Mouse (Mus musculus): ENCODE measurements around the gene Zdhhc21. TPM values are rescaled to one million over a fixed set of nuclear protein-coding genes. Genes with fewer than 3 reads are reported as not detected.

Gene Zdhhc21
- polyA plus RNA-seq (2012; ENCODE audit: insufficient read depth, insufficient read length, missing spikeins) = 12.2 and 12.8 TPM in 2 replicates

DNA sequence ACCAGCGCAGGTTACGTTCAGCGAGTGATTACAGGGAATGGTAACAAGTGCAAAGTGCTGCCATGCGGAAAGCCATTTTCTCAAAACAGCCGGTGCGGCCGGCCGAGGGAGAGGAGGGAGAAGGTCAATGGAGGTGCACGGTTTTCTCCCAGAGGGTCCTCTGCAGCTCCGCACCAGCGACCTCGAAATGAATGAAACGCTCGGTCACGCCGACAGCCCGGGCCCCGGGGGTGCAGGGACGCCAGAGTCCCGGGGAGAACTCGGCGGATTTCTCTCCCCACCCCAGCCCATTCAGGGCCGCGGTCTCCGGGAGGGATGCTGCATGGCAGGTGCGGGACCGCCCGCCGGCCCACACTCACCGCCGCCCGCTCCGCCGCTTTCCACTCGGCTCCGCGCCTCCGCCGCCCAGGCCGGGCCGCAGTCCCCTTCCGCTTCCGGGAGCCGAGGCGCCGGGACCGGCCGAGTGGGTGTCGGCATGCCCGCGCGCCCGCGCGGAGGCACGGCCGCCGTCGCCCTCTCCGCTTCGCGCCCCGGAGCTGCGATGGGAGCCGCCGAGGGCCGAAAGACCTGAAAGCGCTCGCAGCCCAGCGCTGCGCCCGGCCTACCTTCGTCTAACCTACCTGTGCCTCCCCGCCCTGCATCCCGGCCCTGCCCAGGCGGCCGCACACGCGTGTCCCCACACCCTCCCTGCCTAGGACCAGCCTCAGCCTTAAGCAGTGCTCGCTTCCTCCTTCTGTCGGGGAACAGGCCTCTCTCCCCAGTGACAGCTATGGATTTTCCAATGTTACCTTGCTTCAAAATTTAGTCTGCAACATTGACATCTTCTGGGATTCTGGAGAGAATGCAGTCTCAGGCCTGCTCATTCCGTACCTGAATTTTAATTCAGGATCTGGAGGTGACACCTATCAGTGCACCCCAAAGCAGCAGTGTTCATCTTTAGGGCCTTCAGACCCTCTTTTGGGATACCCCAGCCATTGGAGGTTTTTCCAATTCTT is at the start of gene Zdhhc21:
Gene Zdhhc21, minus strand, starts transcription at position 828 of the 995 bp plus-strand sequence.
- Histone ChIP-seq H3K4me1 (ENCODE audit: control insufficient read depth, insufficient read depth, low read length) (peaks cover 11% of the 10 kb centered on the region), H3K27ac (ENCODE audit: insufficient read depth, low read depth, low read length) (peak within 1 kb of the TSS; percentile 41)

DNA sequence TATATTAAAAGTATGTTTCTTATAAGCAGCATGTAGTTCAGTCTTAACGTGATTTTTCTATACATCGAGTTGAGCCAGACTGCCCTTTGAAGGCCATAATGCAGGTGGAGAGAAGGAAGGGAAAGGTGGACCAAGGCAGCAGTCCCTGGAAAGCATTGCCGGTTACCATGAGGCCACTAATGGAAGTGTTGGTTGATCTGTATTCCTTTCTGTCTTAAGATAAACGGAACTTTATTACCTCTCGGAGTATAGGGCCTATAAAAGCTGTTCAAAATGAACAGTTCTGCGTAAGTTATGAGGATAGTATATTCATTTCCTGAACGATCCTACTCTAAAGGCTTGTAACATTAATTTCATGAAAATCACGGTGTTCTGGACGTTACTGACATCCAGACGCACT is 35.5 kb upstream of the Zdhhc21 start:
- TF ChIP-seq CTCF (IDR thresholded peaks at IDR 0.05; ENCODE audit: low read depth, low read length) (no peak), POLR2A (IDR thresholded peaks at IDR 0.05; ENCODE audit: borderline replicate concordance, low read depth, low read length) (no peak)
- H3K27ac ChIP-seq (ENCODE audit: insufficient read depth, low read depth, low read length) = no peak overlapping the region
- H3K4me1 ChIP-seq (ENCODE audit: control insufficient read depth, insufficient read depth, low read length) = no peaks in the 10 kb centered on the region
- no peak overlapping the region for H3K4me3 ChIP-seq (ENCODE audit: insufficient read depth, low read length)

More for the DNA sequence above, at the start of gene Zdhhc21:
- no peak; the same call in 1 of the 2 replicates for TF ChIP-seq POLR2A (IDR thresholded peaks at IDR 0.05; ENCODE audit: borderline replicate concordance, low read depth, low read length)
- TF ChIP-seq CTCF (IDR thresholded peaks at IDR 0.05; ENCODE audit: low read depth, low read length) = no peak
- peak within 1 kb of the TSS; percentile 85 for H3K4me3 ChIP-seq (ENCODE audit: insufficient read depth, low read length)

DNA sequence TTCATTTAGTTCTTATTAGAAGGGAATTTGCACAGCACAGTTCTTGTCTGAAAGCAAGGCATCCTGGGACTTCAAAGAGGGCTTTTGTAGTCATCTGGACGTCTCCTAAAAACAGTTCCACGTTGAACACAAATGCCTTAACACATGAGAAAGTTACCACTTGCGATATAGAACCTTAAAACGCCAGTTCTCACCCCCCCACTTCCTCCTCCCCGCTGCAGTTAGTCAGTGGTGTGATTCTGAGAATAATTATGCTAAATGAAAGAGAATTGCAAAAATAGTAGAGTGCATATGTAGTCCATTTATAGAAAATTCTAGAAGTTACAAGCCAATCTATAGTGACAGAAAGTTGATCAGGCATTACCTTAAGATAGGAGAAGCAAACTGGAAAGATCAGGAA is 32.5 kb upstream of the Zdhhc21 start:
- no peak for TF ChIP-seq POLR2A (IDR thresholded peaks at IDR 0.05; ENCODE audit: borderline replicate concordance, low read depth, low read length)
- no peak for TF ChIP-seq CTCF (IDR thresholded peaks at IDR 0.05; ENCODE audit: low read depth, low read length)
- H3K27ac ChIP-seq (ENCODE audit: insufficient read depth, low read depth, low read length) = no peak overlapping the region
- no peak overlapping the region for H3K4me3 ChIP-seq (ENCODE audit: insufficient read depth, low read length)
- no peaks in the 10 kb centered on the region for H3K4me1 ChIP-seq (ENCODE audit: control insufficient read depth, insufficient read depth, low read length)

DNA sequence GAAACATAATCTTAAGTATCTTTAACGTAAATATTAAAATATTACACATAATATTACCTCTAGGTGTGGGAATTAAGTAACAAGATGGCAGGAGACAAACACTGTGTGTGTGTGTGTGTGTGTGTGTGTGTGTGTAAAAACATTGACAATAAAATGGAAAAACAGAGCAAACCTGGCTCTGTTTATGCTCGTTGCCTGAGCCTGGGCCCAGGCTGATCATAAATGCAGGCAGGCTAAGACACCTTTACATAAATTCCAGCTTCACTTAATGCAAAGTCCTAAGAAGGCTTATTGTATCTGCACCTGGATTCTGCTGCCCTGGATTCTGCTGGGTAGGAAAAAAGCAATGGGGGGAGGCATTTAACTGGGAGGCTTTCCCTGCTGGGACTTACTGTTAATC is 31.8 kb upstream of the Zdhhc21 start:
- Histone ChIP-seq H3K4me3 (ENCODE audit: insufficient read depth, low read length) (no peak overlapping the region), H3K4me1 (ENCODE audit: control insufficient read depth, insufficient read depth, low read length) (no peaks in the 10 kb centered on the region), H3K27ac (ENCODE audit: insufficient read depth, low read depth, low read length) (no peak overlapping the region)
- TF ChIP-seq POLR2A (IDR thresholded peaks at IDR 0.05; ENCODE audit: borderline replicate concordance, low read depth, low read length) (no peak), CTCF (IDR thresholded peaks at IDR 0.05; ENCODE audit: low read depth, low read length) (no peak)

DNA sequence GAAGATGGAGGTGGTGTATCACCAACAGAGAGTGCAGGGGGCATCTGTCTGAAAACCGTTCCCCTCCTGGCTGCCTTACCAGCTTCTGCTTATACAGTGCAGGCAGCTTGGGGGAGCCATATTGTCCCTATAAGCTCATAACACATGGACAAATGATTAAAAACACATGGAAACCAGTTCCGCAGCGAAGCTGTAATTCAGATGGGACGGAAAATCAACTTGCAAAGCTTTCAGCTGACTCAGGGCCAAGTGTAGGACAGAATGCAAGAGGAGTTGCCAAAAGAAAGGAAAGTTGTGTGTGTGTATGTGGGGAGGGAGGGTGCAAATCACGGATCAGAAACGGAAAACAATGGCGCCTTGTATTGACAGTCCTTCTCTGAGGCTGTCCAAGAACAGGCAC is 31.3 kb upstream of the Zdhhc21 start:
- Histone ChIP-seq H3K4me3 (ENCODE audit: insufficient read depth, low read length) (no peak overlapping the region), H3K27ac (ENCODE audit: insufficient read depth, low read depth, low read length) (no peak overlapping the region), H3K4me1 (ENCODE audit: control insufficient read depth, insufficient read depth, low read length) (no peaks in the 10 kb centered on the region)
- TF ChIP-seq POLR2A (IDR thresholded peaks at IDR 0.05; ENCODE audit: borderline replicate concordance, low read depth, low read length) = no peak
- no peak for TF ChIP-seq CTCF (IDR thresholded peaks at IDR 0.05; ENCODE audit: low read depth, low read length)

DNA sequence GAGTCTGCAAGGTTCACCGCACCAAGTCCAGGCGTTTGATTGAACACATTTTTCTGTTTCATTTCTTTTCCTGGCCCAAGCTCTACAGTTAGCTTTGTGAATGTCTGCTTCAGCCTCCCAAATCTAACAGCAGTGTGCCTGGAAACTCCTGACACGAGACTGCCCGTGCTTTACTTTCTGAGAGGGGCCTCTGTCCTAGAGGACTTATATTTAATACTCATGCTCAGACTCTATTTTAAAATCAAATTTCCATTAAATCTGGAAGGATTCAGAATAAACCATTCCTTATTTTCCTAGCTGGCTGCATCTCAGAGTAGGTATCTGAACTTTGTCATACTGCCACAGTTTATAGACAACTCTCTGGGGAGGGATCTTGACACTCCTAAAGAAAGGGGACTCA is 30.8 kb upstream of the Zdhhc21 start:
- TF ChIP-seq CTCF (IDR thresholded peaks at IDR 0.05; ENCODE audit: low read depth, low read length) (no peak), POLR2A (IDR thresholded peaks at IDR 0.05; ENCODE audit: borderline replicate concordance, low read depth, low read length) (no peak)
- no peaks in the 10 kb centered on the region for H3K4me1 ChIP-seq (ENCODE audit: control insufficient read depth, insufficient read depth, low read length)

DNA sequence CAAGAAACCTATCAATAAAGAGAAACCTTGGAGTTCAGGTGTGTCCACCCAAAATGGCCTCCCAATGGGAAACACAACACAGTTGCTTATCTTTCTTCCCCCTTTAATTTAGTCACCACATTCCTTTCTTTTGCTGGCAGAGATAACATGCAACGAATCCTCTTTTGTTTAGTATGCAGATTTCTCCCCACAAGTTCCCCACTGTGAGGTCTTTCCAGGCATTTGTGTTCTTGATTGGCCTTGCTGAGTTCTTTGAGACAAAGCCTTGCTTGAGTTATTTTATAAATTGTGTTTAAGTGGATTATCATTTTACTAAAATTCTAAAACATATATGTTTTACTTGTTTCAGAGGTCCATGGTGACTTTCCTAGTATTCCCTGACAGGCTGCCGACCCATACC is 26.4 kb upstream of the Zdhhc21 start:
- no peak overlapping the region for H3K4me3 ChIP-seq (ENCODE audit: insufficient read depth, low read length)
- no peaks in the 10 kb centered on the region for H3K4me1 ChIP-seq (ENCODE audit: control insufficient read depth, insufficient read depth, low read length)
- TF ChIP-seq POLR2A (IDR thresholded peaks at IDR 0.05; ENCODE audit: borderline replicate concordance, low read depth, low read length) = no peak
- no peak for TF ChIP-seq CTCF (IDR thresholded peaks at IDR 0.05; ENCODE audit: low read depth, low read length)
- no peak overlapping the region for H3K27ac ChIP-seq (ENCODE audit: insufficient read depth, low read depth, low read length)

More for the DNA sequence above, 30.8 kb upstream of the Zdhhc21 start:
- Histone ChIP-seq H3K4me3 (ENCODE audit: insufficient read depth, low read length) (no peak overlapping the region), H3K27ac (ENCODE audit: insufficient read depth, low read depth, low read length) (no peak overlapping the region)

DNA sequence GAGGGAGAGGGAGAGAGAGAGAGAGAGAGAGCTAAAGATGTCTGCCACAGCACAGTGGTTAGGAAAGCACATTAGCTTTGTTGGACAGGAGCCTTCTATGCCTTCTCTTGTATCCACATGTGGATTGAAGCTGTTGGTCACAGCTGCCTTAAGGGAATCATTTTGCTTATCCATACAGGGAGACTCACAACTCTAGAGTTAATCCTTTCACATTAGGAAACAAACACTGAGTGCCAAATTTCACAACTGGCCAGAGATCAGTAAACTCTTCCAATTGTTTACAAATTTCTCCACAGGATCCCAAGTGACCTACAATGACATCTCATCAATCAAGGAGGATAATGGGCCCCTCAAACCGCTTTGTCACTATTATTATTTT is 25.8 kb upstream of the Zdhhc21 start:
- Histone ChIP-seq H3K27ac (ENCODE audit: insufficient read depth, low read depth, low read length) (no peak overlapping the region), H3K4me1 (ENCODE audit: control insufficient read depth, insufficient read depth, low read length) (no peaks in the 10 kb centered on the region), H3K4me3 (ENCODE audit: insufficient read depth, low read length) (no peak overlapping the region)
- TF ChIP-seq POLR2A (IDR thresholded peaks at IDR 0.05; ENCODE audit: borderline replicate concordance, low read depth, low read length) (no peak), CTCF (IDR thresholded peaks at IDR 0.05; ENCODE audit: low read depth, low read length) (no peak)

DNA sequence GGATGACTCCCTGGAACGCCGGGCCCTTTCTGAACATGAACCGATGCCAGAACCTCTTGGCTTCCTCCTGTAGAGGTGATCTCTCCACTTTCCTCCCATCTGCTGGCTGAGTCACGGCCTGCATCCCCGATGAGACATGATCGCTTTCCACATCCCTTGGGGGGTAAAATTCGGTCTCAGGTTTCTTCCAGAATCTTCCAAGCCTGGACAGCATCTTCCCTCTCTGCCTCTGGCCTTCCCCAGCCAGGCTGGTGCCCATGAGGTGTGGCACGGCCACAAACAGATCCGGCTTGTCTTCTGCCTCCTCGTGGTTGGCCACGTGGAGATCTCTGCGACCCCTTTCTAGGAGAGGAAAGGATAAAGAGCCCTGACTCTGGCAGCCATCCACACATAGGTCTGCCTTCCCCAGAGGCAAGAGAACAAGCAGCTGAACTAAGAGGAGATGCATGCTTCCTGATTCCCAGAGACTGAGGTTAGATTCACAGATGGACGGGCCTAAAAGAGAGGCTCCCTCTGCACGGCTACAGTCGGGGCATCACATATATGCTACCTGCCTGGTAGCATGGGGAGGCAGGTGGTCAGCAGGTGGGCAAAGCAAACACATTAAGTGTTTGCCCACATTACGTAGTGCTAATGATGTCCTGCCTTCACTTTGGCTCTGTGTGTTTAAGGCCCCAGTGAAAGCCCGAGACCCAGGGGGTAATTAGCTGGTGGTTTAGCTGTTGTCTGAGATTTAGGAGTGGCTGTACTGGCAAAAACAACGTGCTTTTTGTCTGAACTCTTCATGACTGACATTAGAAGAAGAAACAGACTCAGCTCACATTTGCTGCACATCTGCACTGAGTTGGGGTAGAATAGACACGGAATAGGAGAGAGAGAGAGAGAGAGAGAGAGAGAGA is 25.1 kb upstream of the Zdhhc21 start, which contains the start of gene Cer1:
Gene Cer1, minus strand, starts transcription at position 513 of the 899 bp plus-strand sequence.
- Histone ChIP-seq H3K4me3 (ENCODE audit: insufficient read depth, low read length) (no peak within 1 kb of the TSS), H3K27ac (ENCODE audit: insufficient read depth, low read depth, low read length) (no peak within 1 kb of the TSS), H3K4me1 (ENCODE audit: control insufficient read depth, insufficient read depth, low read length) (no peaks in the 10 kb centered on the region)
- TF ChIP-seq POLR2A (IDR thresholded peaks at IDR 0.05; ENCODE audit: borderline replicate concordance, low read depth, low read length) (no peak), CTCF (IDR thresholded peaks at IDR 0.05; ENCODE audit: low read depth, low read length) (no peak)

Data from bone marrow macrophage, adult 2 months (primary cell).